Mouse (Mus musculus): ENCODE results near the gene Gns. TPM values are rescaled to one million over a fixed set of nuclear protein-coding genes. Genes with fewer than 3 reads are reported as not detected.

Gns gene
- total RNA-seq, 1 experiment, result 61.0 TPM

DNA sequence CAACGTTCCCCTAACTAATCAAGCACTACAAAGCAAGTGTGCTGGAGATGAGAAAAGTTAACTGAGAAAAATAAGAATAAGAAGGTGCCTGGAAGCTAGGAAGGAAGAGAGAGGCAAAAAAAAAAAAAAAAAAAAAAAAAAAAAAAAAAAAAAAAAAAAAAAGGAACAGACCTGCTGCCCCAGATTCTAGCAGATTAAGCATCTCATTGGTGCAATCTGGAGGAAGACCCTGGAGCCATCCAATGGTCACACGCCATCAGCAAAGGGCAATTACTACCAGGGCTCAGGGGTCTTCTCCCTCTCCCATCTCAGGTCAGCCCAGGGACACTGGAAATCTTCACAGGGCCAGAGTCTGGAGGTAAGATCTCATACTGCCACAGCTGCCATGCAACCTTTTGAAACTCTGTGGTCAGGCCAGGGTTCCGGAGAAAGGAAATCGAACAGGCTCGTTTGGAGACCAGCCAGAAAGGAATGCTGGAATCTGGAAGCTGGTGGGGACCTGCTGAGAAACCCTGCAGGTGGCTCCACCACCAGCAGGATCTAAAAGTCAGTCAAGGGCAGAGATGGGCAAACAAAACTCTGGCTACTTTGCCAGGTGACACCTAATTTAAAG lies 61.7 kb downstream of the Gns start:
- Histone ChIP-seq H3K9ac (ENCODE audit: insufficient read depth, low read depth, low read length, poor library complexity, severe bottlenecking) (no peak overlapping the region; the same call in 1 of the 2 replicates), H3K4me3 (ENCODE audit: insufficient read depth in 1 of 2, low read depth in 1 of 2, low read length in 2 of 2, poor library complexity in 1 of 2, severe bottlenecking in 1 of 2) (no peak overlapping the region), H3K9me3 (ENCODE audit: control insufficient read depth, insufficient read depth, low read depth, low read length) (no peaks in the 10 kb centered on the region), H3K4me1 (ENCODE audit: control insufficient read depth in 2 of 2, insufficient read depth in 2 of 2, low read length in 2 of 2, poor library complexity in 1 of 2) (peaks cover 5 to 48% of the 10 kb centered on the region in 2 experiments), H3K27ac (ENCODE audit: insufficient read depth, low read depth, low read length, poor library complexity, severe bottlenecking) (peak overlapping the region; percentile 64; the same call in 1 of the 2 replicates), H3K36me3 (ENCODE audit: control insufficient read depth, insufficient read depth, low read length, poor library complexity, severe bottlenecking) (no peaks in the 10 kb centered on the region; the same call in 1 of the 2 replicates)
- DNase-seq (ENCODE audit: low read depth, low spot score), result no peak
- no peak for TF ChIP-seq CHD2 (IDR thresholded peaks at IDR 0.05; ENCODE audit: low read depth, low read length)
- no peak for TF ChIP-seq ZC3H11A (IDR thresholded peaks at IDR 0.05; ENCODE audit: borderline replicate concordance, low read depth, low read length)
- TF ChIP-seq HCFC1 (IDR thresholded peaks at IDR 0.05; ENCODE audit: borderline replicate concordance, insufficient read depth, low read length), result no peak
- TF ChIP-seq ZNF384 (IDR thresholded peaks at IDR 0.05; ENCODE audit: low read depth, low read length), result peak; percentile 93
- no peak for TF ChIP-seq MAFK (IDR thresholded peaks at IDR 0.05; ENCODE audit: insufficient read depth, low read depth, low read length)
- in situ Hi-C loops (cut with MboI; ENCODE audit: low sequenced_read_pairs in 2 of 2, unreplicated experiment in 2 of 2), result no loop called here

DNA sequence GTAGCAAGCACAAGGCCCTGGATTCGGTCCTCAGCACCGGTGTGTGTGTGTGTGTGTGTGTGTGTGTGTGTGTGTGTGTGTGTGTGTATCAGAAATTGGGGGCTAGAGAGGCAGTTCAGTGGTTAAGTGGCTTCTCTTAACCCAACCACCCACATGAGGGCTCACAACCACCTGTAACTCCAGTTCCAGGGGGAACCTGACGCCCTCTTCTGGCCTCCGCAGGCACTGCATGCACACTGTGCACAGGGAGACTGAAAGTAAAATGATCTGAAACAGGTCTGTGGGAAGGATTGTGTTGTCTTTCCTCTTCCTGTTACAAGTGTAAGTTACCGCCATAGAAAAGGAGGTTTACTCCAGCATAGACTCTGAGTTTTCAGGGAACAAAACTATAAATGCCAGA lies 62.2 kb downstream of the Gns start:
- DNase-seq (ENCODE audit: low read depth, low spot score), result peak; percentile 61
- H3K36me3 ChIP-seq (ENCODE audit: control insufficient read depth, insufficient read depth, low read length, poor library complexity, severe bottlenecking), result no peaks in the 10 kb centered on the region; the same call in 1 of the 2 replicates
- H3K27ac ChIP-seq (ENCODE audit: insufficient read depth, low read depth, low read length, poor library complexity, severe bottlenecking), result peak overlapping the region; percentile 64
- TF ChIP-seq MAFK (IDR thresholded peaks at IDR 0.05; ENCODE audit: insufficient read depth, low read depth, low read length) (no peak), ZNF384 (IDR thresholded peaks at IDR 0.05; ENCODE audit: low read depth, low read length) (peak; percentile 65), ZC3H11A (IDR thresholded peaks at IDR 0.05; ENCODE audit: borderline replicate concordance, low read depth, low read length) (peak; percentile 8; the same call in 1 of the 2 replicates), CHD2 (IDR thresholded peaks at IDR 0.05; ENCODE audit: low read depth, low read length) (no peak), HCFC1 (IDR thresholded peaks at IDR 0.05; ENCODE audit: borderline replicate concordance, insufficient read depth, low read length) (no peak)
- in situ Hi-C loops (cut with MboI; ENCODE audit: low sequenced_read_pairs in 2 of 2, unreplicated experiment in 2 of 2), result no loop called here
- H3K4me3 ChIP-seq (ENCODE audit: insufficient read depth in 1 of 2, low read depth in 1 of 2, low read length in 2 of 2, poor library complexity in 1 of 2, severe bottlenecking in 1 of 2), result no peak overlapping the region
- peaks cover 5 to 48% of the 10 kb centered on the region in 2 experiments for H3K4me1 ChIP-seq (ENCODE audit: control insufficient read depth in 2 of 2, insufficient read depth in 2 of 2, low read length in 2 of 2, poor library complexity in 1 of 2)
- H3K9ac ChIP-seq (ENCODE audit: insufficient read depth, low read depth, low read length, poor library complexity, severe bottlenecking), result no peak overlapping the region; the same call in 1 of the 2 replicates
- H3K9me3 ChIP-seq (ENCODE audit: control insufficient read depth, insufficient read depth, low read depth, low read length), result no peaks in the 10 kb centered on the region

DNA sequence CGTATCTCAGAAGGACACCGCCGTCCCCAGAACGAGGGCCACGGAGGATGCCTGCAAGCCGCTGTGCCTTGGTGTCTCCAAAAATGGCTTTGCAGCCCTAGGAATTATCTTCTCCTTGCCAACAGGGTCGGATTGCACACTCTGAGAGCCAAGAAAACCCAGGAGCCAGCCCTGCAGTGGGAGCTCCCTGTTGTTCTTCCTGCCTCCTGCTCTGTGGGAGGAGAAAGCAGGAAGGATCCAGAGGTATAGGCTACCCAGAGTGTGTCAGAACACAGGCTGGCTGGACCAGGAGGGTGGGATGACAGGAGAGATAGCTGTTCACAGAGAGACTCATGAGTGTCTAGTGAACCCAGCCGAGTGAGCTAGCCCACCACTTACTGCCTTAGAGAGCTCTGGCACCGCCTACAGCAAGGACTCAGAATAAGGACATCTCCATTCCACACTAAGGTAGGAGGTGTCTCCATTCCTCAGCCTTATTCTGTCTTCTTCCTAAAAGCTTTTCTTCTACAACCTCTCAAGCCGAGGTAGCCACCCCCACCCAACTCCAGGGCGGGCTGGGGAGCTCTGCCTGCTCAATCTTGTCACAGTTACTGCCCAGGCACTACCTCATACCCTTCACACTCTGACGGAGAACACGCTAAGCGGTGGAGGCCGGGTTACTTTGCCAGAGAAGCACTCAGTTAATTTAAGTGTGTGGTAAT lies 63.3 kb downstream of the Gns start:
- Histone ChIP-seq H3K36me3 (ENCODE audit: control insufficient read depth, insufficient read depth, low read length, poor library complexity, severe bottlenecking) (no peaks in the 10 kb centered on the region; the same call in 1 of the 2 replicates), H3K27ac (ENCODE audit: insufficient read depth, low read depth, low read length, poor library complexity, severe bottlenecking) (no peak overlapping the region; the same call in 1 of the 2 replicates), H3K9ac (ENCODE audit: insufficient read depth, low read depth, low read length, poor library complexity, severe bottlenecking) (no peak overlapping the region; the same call in 1 of the 2 replicates), H3K9me3 (ENCODE audit: control insufficient read depth, insufficient read depth, low read depth, low read length) (no peaks in the 10 kb centered on the region), H3K4me1 (ENCODE audit: control insufficient read depth in 2 of 2, insufficient read depth in 2 of 2, low read length in 2 of 2, poor library complexity in 1 of 2) (peaks cover 5 to 49% of the 10 kb centered on the region in 2 experiments), H3K4me3 (ENCODE audit: insufficient read depth in 1 of 2, low read depth in 1 of 2, low read length in 2 of 2, poor library complexity in 1 of 2, severe bottlenecking in 1 of 2) (peak overlapping the region in 1 of 2 experiments; percentile 15; a peak in 1 of 4 replicates)
- no peak for DNase-seq (ENCODE audit: low read depth, low spot score)
- in situ Hi-C loops (cut with MboI; ENCODE audit: low sequenced_read_pairs in 2 of 2, unreplicated experiment in 2 of 2), result no loop called here
- TF ChIP-seq ZNF384 (IDR thresholded peaks at IDR 0.05; ENCODE audit: low read depth, low read length), result no peak

DNA sequence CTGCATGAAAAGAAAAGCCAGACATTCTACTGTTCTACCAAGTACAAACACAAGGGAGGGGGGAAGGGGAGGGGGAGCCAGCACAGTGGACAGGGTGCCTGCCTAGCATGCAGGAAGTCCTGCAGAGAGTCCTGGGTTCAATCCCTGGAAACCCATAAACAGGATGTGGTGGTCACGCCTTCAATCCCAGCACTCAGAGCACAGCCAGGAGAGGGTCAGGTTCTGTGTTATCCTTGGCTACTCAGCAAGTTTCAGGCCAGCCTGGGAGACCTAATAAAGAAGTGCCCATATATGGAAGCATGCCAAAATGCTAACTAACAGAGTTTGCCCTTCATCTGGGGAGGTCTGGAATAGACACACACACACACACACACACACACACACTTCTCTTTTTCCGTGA lies 64.2 kb downstream of the Gns start:
- Histone ChIP-seq H3K4me3 (ENCODE audit: insufficient read depth in 1 of 2, low read depth in 1 of 2, low read length in 2 of 2, poor library complexity in 1 of 2, severe bottlenecking in 1 of 2) (no peak overlapping the region), H3K9me3 (ENCODE audit: control insufficient read depth, insufficient read depth, low read depth, low read length) (no peaks in the 10 kb centered on the region), H3K9ac (ENCODE audit: insufficient read depth, low read depth, low read length, poor library complexity, severe bottlenecking) (no peak overlapping the region), H3K36me3 (ENCODE audit: control insufficient read depth, insufficient read depth, low read length, poor library complexity, severe bottlenecking) (no peaks in the 10 kb centered on the region; the same call in 1 of the 2 replicates), H3K27ac (ENCODE audit: insufficient read depth, low read depth, low read length, poor library complexity, severe bottlenecking) (no peak overlapping the region), H3K4me1 (ENCODE audit: control insufficient read depth in 2 of 2, insufficient read depth in 2 of 2, low read length in 2 of 2, poor library complexity in 1 of 2) (peaks cover 5 to 46% of the 10 kb centered on the region in 2 experiments)
- in situ Hi-C loops (cut with MboI; ENCODE audit: low sequenced_read_pairs in 2 of 2, unreplicated experiment in 2 of 2), result no loop called here
- TF ChIP-seq CHD2 (IDR thresholded peaks at IDR 0.05; ENCODE audit: low read depth, low read length), result no peak
- no peak for TF ChIP-seq HCFC1 (IDR thresholded peaks at IDR 0.05; ENCODE audit: borderline replicate concordance, insufficient read depth, low read length)
- no peak for TF ChIP-seq MAFK (IDR thresholded peaks at IDR 0.05; ENCODE audit: insufficient read depth, low read depth, low read length)
- no peak for TF ChIP-seq ZC3H11A (IDR thresholded peaks at IDR 0.05; ENCODE audit: borderline replicate concordance, low read depth, low read length)
- TF ChIP-seq ZNF384 (IDR thresholded peaks at IDR 0.05; ENCODE audit: low read depth, low read length), result no peak
- no peak for DNase-seq (ENCODE audit: low read depth, low spot score)
